Mouse (Mus musculus): Measurements from ENCODE around the gene Cdh5. TPM values are rescaled to one million over a fixed set of nuclear protein-coding genes. Genes with fewer than 3 reads are reported as not detected.

Cdh5 gene
- polyA plus RNA-seq, 1 experiment: not detected

DNA sequence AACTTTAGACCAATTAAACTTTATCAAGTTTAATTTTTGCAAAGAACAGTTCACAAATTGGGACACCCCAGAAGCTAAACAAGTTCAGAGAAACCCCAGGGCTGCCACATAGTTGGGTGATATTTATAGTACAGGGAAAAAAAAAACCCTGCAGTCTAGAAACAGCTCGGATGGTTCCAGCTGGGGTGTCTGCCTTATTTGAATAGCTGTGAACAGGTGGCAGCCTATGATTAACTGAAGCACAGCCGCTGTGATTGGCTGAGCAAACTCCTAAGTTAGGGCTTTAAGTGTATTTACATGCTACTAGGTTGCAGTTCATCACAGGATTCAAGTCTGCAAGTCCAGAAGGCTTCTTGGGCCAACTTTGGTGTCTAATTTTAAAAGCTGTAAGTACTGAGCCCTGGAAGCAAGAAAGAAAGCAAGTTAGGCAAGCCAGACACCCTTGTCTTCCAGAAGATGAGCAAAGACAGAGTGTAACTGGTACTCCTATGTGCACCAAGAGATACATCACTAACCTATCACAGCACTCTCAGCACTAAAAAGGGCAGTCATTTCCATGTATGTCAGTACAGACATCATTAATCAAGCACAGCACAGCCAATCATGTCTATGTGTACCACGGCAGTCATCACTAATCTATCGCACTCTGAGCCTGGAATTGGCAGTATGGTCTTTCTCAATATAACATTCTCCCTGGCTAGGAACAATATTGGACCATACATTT is 25.9 kb downstream of the Cdh5 start:
- WGBS: 45% methylated on average over 4 of the region's 4 CpGs
- H3K4me1 ChIP-seq (ENCODE audit: control insufficient read depth, insufficient read depth, low read length): peaks cover 12% of the 10 kb centered on the region
- peak overlapping the region; percentile 1; the same call in 1 of the 2 replicates for H3K27ac ChIP-seq (ENCODE audit: insufficient read depth, low read depth, low read length)
- TF ChIP-seq CTCF (IDR thresholded peaks at IDR 0.05; ENCODE audit: insufficient read depth, low read depth, low read length) (no peak), POLR2A (IDR thresholded peaks at IDR 0.05; ENCODE audit: insufficient read depth, low read depth, low read length) (no peak)
- H3K4me3 ChIP-seq (ENCODE audit: insufficient read depth, low read depth, low read length): no peak overlapping the region

GRCm38 (mm10) chr8:104130916-104131315 is 29.5 kb downstream of the Cdh5 start:
- 96% methylated on average over 9 of the region's 9 CpGs for WGBS
- H3K4me1 ChIP-seq (ENCODE audit: control insufficient read depth, insufficient read depth, low read length): peaks cover 12% of the 10 kb centered on the region
- TF ChIP-seq CTCF (IDR thresholded peaks at IDR 0.05; ENCODE audit: insufficient read depth, low read depth, low read length): no peak
- TF ChIP-seq POLR2A (IDR thresholded peaks at IDR 0.05; ENCODE audit: insufficient read depth, low read depth, low read length): no peak
- H3K27ac ChIP-seq (ENCODE audit: insufficient read depth, low read depth, low read length): no peak overlapping the region
- H3K4me3 ChIP-seq (ENCODE audit: insufficient read depth, low read depth, low read length): no peak overlapping the region

DNA sequence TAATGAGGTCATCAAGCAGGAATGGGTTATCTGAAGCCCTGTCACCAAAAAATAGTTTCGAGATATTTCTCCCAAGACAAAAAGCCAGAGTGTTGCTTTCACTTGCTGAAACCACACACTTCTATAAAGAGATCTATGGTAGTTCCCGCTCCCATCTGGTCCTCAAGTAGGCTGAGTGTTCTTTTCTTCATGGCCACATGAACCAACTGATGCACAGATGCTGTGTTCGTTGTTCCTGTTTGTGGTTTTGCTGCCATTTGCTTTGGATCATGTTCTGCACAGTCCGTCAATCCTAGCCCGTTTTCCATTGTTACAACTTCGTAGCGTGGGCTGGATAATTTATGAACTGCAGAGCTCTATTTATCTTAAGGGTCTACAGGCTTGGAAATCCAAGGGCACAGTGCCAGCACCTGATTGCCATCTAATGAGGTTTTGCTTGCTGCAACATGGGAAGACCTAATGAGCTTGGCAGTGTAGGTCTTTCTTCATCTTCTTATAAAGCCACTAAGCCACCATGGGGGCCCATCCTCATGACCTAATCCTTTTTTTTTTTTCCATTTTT is 30.1 kb downstream of the Cdh5 start:
- H3K27ac ChIP-seq (ENCODE audit: insufficient read depth, low read depth, low read length): no peak overlapping the region
- TF ChIP-seq CTCF (IDR thresholded peaks at IDR 0.05; ENCODE audit: insufficient read depth, low read depth, low read length) (no peak), POLR2A (IDR thresholded peaks at IDR 0.05; ENCODE audit: insufficient read depth, low read depth, low read length) (no peak)
- peaks cover 9% of the 10 kb centered on the region for H3K4me1 ChIP-seq (ENCODE audit: control insufficient read depth, insufficient read depth, low read length)
- 58% methylated on average over 7 of the region's 7 CpGs for WGBS
- H3K4me3 ChIP-seq (ENCODE audit: insufficient read depth, low read depth, low read length): no peak overlapping the region

GRCm38 (mm10) chr8:104134521-104134920 is 33.1 kb downstream of the Cdh5 start:
- TF ChIP-seq CTCF (IDR thresholded peaks at IDR 0.05; ENCODE audit: insufficient read depth, low read depth, low read length) (no peak), POLR2A (IDR thresholded peaks at IDR 0.05; ENCODE audit: insufficient read depth, low read depth, low read length) (no peak)
- 96% methylated on average over 8 of the region's 8 CpGs for WGBS
- H3K4me3 ChIP-seq (ENCODE audit: insufficient read depth, low read depth, low read length): no peak overlapping the region
- no peaks in the 10 kb centered on the region; the same call in 1 of the 2 replicates for H3K4me1 ChIP-seq (ENCODE audit: control insufficient read depth, insufficient read depth, low read length)
- H3K27ac ChIP-seq (ENCODE audit: insufficient read depth, low read depth, low read length): no peak overlapping the region

DNA sequence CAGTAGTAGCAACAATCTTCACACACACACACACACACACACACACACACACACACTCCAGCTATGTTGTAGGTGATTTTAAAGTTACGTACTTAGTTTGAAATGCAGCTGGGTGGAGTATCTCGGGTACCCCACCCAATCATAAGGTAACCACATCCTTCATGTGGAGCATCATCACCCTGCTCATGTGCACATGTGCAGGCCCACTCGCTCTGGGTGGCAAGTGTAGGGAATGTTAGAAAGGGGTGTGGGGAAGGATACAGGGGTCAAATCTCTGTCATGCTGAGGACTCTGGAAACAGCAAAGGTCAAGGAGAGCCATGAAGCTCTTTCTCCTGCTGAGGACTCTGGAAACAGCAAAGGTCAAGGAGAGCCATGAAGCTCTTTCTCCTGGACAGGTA is 34.9 kb downstream of the Cdh5 start:
- 91% methylated on average over 3 of the region's 3 CpGs for WGBS
- no peak overlapping the region for H3K27ac ChIP-seq (ENCODE audit: insufficient read depth, low read depth, low read length)
- H3K4me3 ChIP-seq (ENCODE audit: insufficient read depth, low read depth, low read length): no peak overlapping the region
- TF ChIP-seq CTCF (IDR thresholded peaks at IDR 0.05; ENCODE audit: insufficient read depth, low read depth, low read length) (no peak), POLR2A (IDR thresholded peaks at IDR 0.05; ENCODE audit: insufficient read depth, low read depth, low read length) (no peak)
- H3K4me1 ChIP-seq (ENCODE audit: control insufficient read depth, insufficient read depth, low read length): no peaks in the 10 kb centered on the region

- TF ChIP-seq POLR2A (IDR thresholded peaks at IDR 0.05; ENCODE audit: insufficient read depth, low read depth, low read length): no peak
- no peak for TF ChIP-seq CTCF (IDR thresholded peaks at IDR 0.05; ENCODE audit: insufficient read depth, low read depth, low read length)
- Histone ChIP-seq H3K4me3 (ENCODE audit: insufficient read depth, low read depth, low read length) (no peak overlapping the region), H3K27ac (ENCODE audit: insufficient read depth, low read depth, low read length) (no peak overlapping the region), H3K4me1 (ENCODE audit: control insufficient read depth, insufficient read depth, low read length) (no peaks in the 10 kb centered on the region)
- 95% methylated on average over 5 of the region's 5 CpGs for WGBS
Observed at GRCm38 (mm10) chr8:104137636-104138035, 36.2 kb downstream of the Cdh5 start.

GRCm38 (mm10) chr8:104140611-104141010 is 39.2 kb downstream of the Cdh5 start:
- Histone ChIP-seq H3K4me1 (ENCODE audit: control insufficient read depth, insufficient read depth, low read length) (peaks cover 4% of the 10 kb centered on the region; the same call in 1 of the 2 replicates), H3K27ac (ENCODE audit: insufficient read depth, low read depth, low read length) (no peak overlapping the region), H3K4me3 (ENCODE audit: insufficient read depth, low read depth, low read length) (no peak overlapping the region)
- TF ChIP-seq POLR2A (IDR thresholded peaks at IDR 0.05; ENCODE audit: insufficient read depth, low read depth, low read length) (no peak), CTCF (IDR thresholded peaks at IDR 0.05; ENCODE audit: insufficient read depth, low read depth, low read length) (no peak)
- WGBS: 90% methylated on average over 13 of the region's 13 CpGs

DNA sequence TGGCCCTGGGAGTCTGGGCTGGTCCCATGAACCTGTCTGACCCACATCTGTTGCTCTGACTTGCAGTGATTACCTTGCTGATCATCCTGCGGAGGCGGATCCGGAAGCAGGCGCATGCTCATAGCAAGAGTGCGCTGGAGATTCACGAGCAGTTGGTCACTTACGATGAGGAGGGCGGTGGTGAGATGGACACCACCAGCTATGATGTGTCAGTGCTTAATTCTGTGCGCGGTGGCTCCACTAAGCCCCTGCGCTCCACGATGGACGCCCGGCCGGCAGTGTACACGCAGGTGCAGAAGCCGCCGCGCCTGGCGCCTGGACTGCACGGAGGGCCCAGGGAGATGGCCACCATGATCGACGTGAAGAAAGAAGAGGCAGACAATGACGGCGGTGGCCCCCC is 41.0 kb downstream of the Cdh5 start:
- TF ChIP-seq POLR2A (IDR thresholded peaks at IDR 0.05; ENCODE audit: insufficient read depth, low read depth, low read length) (no peak), CTCF (IDR thresholded peaks at IDR 0.05; ENCODE audit: insufficient read depth, low read depth, low read length) (no peak)
- no peak overlapping the region for H3K27ac ChIP-seq (ENCODE audit: insufficient read depth, low read depth, low read length)
- H3K4me1 ChIP-seq (ENCODE audit: control insufficient read depth, insufficient read depth, low read length): peaks cover 4% of the 10 kb centered on the region; the same call in 1 of the 2 replicates
- 94% methylated on average over 25 of the region's 25 CpGs for whole genome bisulfite sequencing
- no peak overlapping the region for H3K4me3 ChIP-seq (ENCODE audit: insufficient read depth, low read depth, low read length)

- Histone ChIP-seq H3K4me1 (ENCODE audit: control insufficient read depth, insufficient read depth, low read length) (peaks cover 4% of the 10 kb centered on the region; the same call in 1 of the 2 replicates), H3K27ac (ENCODE audit: insufficient read depth, low read depth, low read length) (no peak overlapping the region), H3K4me3 (ENCODE audit: insufficient read depth, low read depth, low read length) (no peak overlapping the region)
- 88% methylated on average over 4 of the region's 4 CpGs for WGBS
- no peak for TF ChIP-seq CTCF (IDR thresholded peaks at IDR 0.05; ENCODE audit: insufficient read depth, low read depth, low read length)
- no peak for TF ChIP-seq POLR2A (IDR thresholded peaks at IDR 0.05; ENCODE audit: insufficient read depth, low read depth, low read length)
Observed at GRCm38 (mm10) chr8:104143379-104143778, 42.0 kb downstream of the Cdh5 start.
